Mouse (Mus musculus) T-helper 17 cell (primary cell): ENCODE results near the gene Vps13d.

Source experiments
- in situ Hi-C, 2 experiments: fragments of 300-600 bp; cut with MboI, MseI; formaldehyde crosslinking; loops; 1 replicate in 1 of 2; 2 replicates in 1 of 2; pipeline ENCODE4 v1.15.1; 2025; ENCODE audit warnings: high pct_unique_total_duplicates in 2 of 2

Vps13d gene

GRCm38 (mm10) chr4:145194559-145195162 lies at the start of gene Vps13d:
Gene Vps13d (minus strand): TSS chr4:145195005.
- in situ Hi-C loops, result no loop called here

GRCm38 (mm10) chr4:145242719-145243350 lies 48.0 kb upstream of the Vps13d start:
- in situ Hi-C loops, result no loop called here

- in situ Hi-C loops, result no loop called here
Observed at GRCm38 (mm10) chr4:145240723-145241231, 46.0 kb upstream of the Vps13d start.

GRCm38 (mm10) chr4:145239049-145239830 lies 44.4 kb upstream of the Vps13d start:
- in situ Hi-C loops, result no loop called here

- in situ Hi-C loops, result no loop called here
Observed at GRCm38 (mm10) chr4:145236027-145236426, 41.2 kb upstream of the Vps13d start.

- in situ Hi-C loops, result no loop called here
Observed at GRCm38 (mm10) chr4:145233487-145234228, 38.9 kb upstream of the Vps13d start.

GRCm38 (mm10) chr4:145231732-145232131 lies 36.9 kb upstream of the Vps13d start:
- in situ Hi-C loops, result no loop called here

- in situ Hi-C loops, result no loop called here
Observed at GRCm38 (mm10) chr4:145230647-145231046, 35.8 kb upstream of the Vps13d start.

GRCm38 (mm10) chr4:145229524-145230163 lies 34.8 kb upstream of the Vps13d start:
- in situ Hi-C loops, result no loop called here

GRCm38 (mm10) chr4:145229051-145229450 lies 34.2 kb upstream of the Vps13d start:
- in situ Hi-C loops, result no loop called here

GRCm38 (mm10) chr4:145224613-145225012 lies 29.8 kb upstream of the Vps13d start:
- in situ Hi-C loops, result loop anchor here in 1 of 2 experiments (25.0 kb wide), 1 partner anchor 1937 kb away; the partner anchor contains the start of gene Pdpn

- in situ Hi-C loops, result loop anchor here in 1 of 2 experiments (25.0 kb wide), 1 partner anchor 1935 kb away; the partner anchor contains the start of gene Pdpn
Observed at GRCm38 (mm10) chr4:145222064-145222463, 27.3 kb upstream of the Vps13d start.

GRCm38 (mm10) chr4:145221379-145221778 lies 26.6 kb upstream of the Vps13d start:
- in situ Hi-C loops, result loop anchor here in 1 of 2 experiments (25.0 kb wide), 1 partner anchor 1934 kb away; the partner anchor contains the start of gene Pdpn

- in situ Hi-C loops, result loop anchor here in 1 of 2 experiments (25.0 kb wide), 1 partner anchor 1933 kb away; the partner anchor contains the start of gene Pdpn
Observed at GRCm38 (mm10) chr4:145220001-145220400, 25.2 kb upstream of the Vps13d start.

- in situ Hi-C loops, result loop anchor here (5.0 to 25.0 kb wide), 2 partner anchors 68 to 1932 kb away; partner anchors contain the start of gene Pdpn (in 1 of the 2)
Observed at GRCm38 (mm10) chr4:145219240-145219985, 24.6 kb upstream of the Vps13d start.

GRCm38 (mm10) chr4:145217837-145218236 lies 23.0 kb upstream of the Vps13d start:
- in situ Hi-C loops, result loop anchor here (5.0 to 25.0 kb wide), 2 partner anchors 69 to 1931 kb away; partner anchors contain the start of gene Pdpn (in 1 of the 2)

- in situ Hi-C loops, result loop anchor here (5.0 to 25.0 kb wide), 2 partner anchors 70 to 1930 kb away; partner anchors contain the start of gene Pdpn (in 1 of the 2)
Observed at GRCm38 (mm10) chr4:145217046-145217445, 22.2 kb upstream of the Vps13d start.

- in situ Hi-C loops, result loop anchor here (5.0 to 25.0 kb wide), 2 partner anchors 72 to 1928 kb away; partner anchors contain the start of gene Pdpn (in 1 of the 2)
Observed at GRCm38 (mm10) chr4:145215396-145215795, 20.6 kb upstream of the Vps13d start.

- in situ Hi-C loops, result loop anchor here (5.0 to 25.0 kb wide), 2 partner anchors 73 to 1927 kb away; partner anchors contain the start of gene Pdpn (in 1 of the 2)
Observed at GRCm38 (mm10) chr4:145214786-145215174, 20.0 kb upstream of the Vps13d start.
